Mouse (Mus musculus): Measurements from ENCODE around the gene Bin2. TPM values are rescaled to one million over a fixed set of nuclear protein-coding genes. Genes with fewer than 3 reads are reported as not detected.

Gene Bin2
- total RNA-seq, 1 experiment from 2014 or later = 142 TPM

- no peak for ATAC-seq (replicated peaks; ENCODE audit: low read depth, poor library complexity, severe bottlenecking)
Measured at GRCm38 (mm10) chr15:100684450-100684849, 15.1 kb upstream of the Bin2 start.

- peak; percentile 60 for ATAC-seq (replicated peaks; ENCODE audit: low read depth, poor library complexity, severe bottlenecking)
Measured at GRCm38 (mm10) chr15:100683041-100683440, 13.7 kb upstream of the Bin2 start.

GRCm38 (mm10) chr15:100681770-100682169 is 12.4 kb upstream of the Bin2 start:
- ATAC-seq (replicated peaks; ENCODE audit: low read depth, poor library complexity, severe bottlenecking) = no peak

- ATAC-seq (replicated peaks; ENCODE audit: low read depth, poor library complexity, severe bottlenecking) = no peak
Measured at GRCm38 (mm10) chr15:100680381-100680780, 11.0 kb upstream of the Bin2 start.

DNA sequence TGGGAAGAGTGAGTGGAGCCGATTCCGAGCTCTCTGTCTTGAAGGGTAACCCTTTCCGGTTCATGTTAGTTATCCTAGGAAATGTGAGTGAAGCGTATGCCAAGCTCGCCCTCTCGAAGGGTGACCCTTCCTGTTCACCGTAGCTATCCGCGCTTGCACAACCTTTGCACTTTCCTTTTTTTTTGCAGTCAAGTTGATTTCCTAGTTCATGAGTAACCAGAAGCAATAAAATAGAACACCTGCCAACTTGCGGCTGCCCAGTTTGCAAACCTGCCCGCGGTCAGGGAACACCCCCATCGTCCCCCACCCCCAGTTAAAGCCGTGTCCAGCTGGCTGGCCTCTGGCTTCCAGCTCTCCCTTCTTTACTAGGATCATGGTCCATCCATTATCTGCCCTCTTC is 9.7 kb upstream of the Bin2 start:
- no peak for ATAC-seq (replicated peaks; ENCODE audit: low read depth, poor library complexity, severe bottlenecking)

DNA sequence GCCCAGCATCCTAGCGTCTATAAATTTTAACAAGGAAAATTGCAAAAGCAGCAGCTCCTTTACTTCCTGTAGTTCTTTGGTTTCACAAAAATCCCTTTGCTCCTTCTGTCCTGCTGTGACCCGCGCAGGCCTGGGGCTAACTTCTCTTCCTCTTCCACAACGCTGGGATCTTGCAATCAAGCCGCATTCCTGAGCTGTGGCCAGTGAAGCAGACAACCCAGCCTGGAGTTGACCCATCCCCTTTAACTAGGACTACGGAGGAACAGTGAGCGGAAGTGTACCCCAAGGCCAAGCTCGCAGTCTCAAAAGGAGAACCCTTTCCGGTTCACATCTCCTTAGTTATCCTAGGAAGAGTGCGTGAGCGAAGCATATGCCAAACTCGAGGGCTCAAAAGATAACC is 9.2 kb upstream of the Bin2 start:
- no peak for ATAC-seq (replicated peaks; ENCODE audit: low read depth, poor library complexity, severe bottlenecking)

DNA sequence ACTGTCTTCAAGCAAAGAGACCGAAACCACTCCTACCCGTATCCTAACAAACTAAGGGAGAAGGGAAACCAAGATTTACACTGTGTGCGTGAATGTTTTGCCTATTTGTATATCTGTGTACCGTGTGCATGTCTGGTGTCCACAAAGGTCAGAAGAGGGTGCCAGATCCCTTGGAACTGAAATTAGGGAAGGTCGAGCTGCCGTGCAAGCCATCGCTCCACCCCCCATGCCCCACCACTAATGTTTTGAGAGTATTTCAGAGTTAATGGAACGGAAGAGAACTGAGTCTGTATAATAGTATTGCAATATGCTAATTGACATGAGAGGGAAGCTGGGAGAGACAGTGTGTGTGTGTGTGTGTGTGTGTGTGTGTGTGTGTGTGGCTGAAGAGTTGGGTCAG is 8.3 kb upstream of the Bin2 start:
- ATAC-seq (replicated peaks; ENCODE audit: low read depth, poor library complexity, severe bottlenecking) = no peak

GRCm38 (mm10) chr15:100676521-100676920 is 7.2 kb upstream of the Bin2 start:
- no peak for ATAC-seq (replicated peaks; ENCODE audit: low read depth, poor library complexity, severe bottlenecking)

DNA sequence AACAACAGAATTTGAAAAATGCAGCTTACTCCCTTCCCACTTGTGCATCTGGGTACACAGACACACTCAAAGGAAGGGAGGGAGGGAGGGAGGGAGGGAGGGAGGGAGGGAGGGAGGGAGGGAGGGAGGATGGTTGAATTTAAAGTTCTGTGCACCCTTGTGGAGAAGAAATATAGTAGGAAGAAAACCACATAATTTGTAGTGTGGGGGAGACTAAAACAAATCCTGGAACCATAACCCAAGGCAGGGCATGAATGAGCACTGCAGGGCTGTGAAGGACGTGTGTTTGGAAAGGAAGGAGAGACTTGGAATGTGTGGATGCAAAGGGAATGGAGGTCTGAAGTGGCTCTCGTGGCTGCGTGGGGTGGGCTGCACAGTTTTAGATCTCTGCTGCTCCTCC is 6.1 kb upstream of the Bin2 start:
- ATAC-seq (replicated peaks; ENCODE audit: low read depth, poor library complexity, severe bottlenecking) = no peak

- no peak for ATAC-seq (replicated peaks; ENCODE audit: low read depth, poor library complexity, severe bottlenecking)
Measured at GRCm38 (mm10) chr15:100674566-100674965, 5.2 kb upstream of the Bin2 start.

GRCm38 (mm10) chr15:100673585-100674391 is 4.4 kb upstream of the Bin2 start:
- ATAC-seq (replicated peaks; ENCODE audit: low read depth, poor library complexity, severe bottlenecking) = peak; percentile 73

DNA sequence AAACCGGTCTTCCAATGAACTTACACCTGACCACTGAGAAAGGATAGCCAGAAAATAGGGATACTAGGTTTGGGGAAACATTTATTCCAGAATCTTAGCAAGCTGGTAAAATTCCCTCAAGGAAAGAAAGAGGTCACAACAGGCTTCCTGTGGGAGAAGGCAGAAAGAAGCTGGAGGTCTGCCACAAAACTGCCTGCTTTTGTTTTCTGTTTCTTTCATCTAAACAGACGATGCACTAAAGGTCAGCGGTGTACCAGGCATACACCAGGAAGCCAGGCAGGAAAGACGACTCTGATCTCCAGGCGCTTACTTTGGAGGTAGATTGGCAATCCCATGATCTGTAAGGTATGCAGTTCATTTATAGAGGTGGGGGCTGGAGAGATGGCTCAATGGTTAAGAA is 1.5 kb upstream of the Bin2 start:
- ATAC-seq (replicated peaks; ENCODE audit: low read depth, poor library complexity, severe bottlenecking) = no peak

- ATAC-seq (replicated peaks; ENCODE audit: low read depth, poor library complexity, severe bottlenecking) = no peak
Measured at GRCm38 (mm10) chr15:100670004-100670403, 651 bp upstream of the Bin2 start.

GRCm38 (mm10) chr15:100667871-100668545 is 1.3 kb downstream of the Bin2 start:
- ATAC-seq (replicated peaks; ENCODE audit: low read depth, poor library complexity, severe bottlenecking) = no peak

- ATAC-seq (replicated peaks; ENCODE audit: low read depth, poor library complexity, severe bottlenecking) = no peak
Measured at GRCm38 (mm10) chr15:100667420-100667819, 1.9 kb downstream of the Bin2 start.

GRCm38 (mm10) chr15:100666851-100667250 is 2.5 kb downstream of the Bin2 start:
- no peak for ATAC-seq (replicated peaks; ENCODE audit: low read depth, poor library complexity, severe bottlenecking)

GRCm38 (mm10) chr15:100666219-100666696 is 3.1 kb downstream of the Bin2 start:
- peak; percentile 76 for ATAC-seq (replicated peaks; ENCODE audit: low read depth, poor library complexity, severe bottlenecking)

DNA sequence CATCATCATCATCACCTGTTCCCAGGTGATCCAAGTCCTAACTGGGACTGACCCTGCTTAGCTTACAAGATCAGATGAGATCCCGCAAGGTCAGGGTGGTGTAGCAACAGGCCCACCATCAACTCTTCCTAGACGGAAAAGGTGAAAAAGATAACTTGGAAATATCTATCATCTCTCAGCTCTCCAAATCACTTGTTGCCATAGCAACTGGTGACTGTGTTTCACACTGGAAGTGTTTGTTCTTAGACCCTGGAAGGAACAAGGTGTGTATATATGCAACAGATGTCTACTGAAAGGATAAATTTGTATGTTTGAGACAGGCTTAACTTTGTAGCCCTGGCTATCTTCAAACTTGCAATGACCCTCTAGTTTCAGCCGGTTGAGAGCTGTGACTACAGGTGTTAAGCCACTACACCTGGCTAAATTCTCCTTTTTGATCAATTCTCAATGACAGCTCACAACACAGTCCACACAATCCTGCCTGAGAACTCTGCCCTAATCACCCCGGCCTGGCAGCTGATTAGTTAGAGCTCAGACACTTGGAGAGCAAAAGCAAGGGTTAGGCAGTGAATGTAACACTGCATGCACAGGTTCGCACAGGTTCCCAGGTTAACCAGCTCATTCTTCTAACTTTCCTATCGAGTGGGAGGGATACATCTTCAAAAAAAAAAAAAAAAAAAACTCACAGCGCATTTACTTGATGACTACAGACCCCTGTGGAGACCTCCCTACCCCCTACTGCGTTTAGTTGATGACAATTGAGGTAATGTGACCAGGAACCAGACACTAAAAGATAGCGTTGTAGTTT is 3.7 kb downstream of the Bin2 start:
- ATAC-seq (replicated peaks; ENCODE audit: low read depth, poor library complexity, severe bottlenecking) = no peak

DNA sequence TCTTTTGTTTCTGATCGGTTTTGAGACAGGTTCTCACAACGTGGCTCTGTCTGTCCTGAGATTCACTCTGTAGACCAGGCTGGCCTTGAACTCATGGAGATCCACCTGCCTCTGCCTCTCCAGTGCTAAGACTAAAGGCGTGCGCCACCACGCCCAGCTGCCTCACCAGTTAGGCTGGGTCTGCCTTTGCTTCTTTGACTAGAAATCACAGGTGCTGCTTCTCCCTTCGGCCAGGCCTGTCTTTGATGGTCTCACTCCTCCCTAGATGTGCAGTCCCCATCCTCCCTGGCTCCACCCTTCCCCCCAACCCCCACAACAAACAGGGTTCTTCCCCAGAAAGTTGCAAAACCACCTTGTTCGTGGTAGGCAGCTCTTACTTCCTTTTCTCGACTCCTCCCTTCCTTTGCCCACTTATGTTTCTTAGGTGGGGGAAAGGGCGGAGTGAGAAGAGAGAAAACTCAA is 4.5 kb downstream of the Bin2 start:
- peak; percentile 37 for ATAC-seq (replicated peaks; ENCODE audit: low read depth, poor library complexity, severe bottlenecking)

DNA sequence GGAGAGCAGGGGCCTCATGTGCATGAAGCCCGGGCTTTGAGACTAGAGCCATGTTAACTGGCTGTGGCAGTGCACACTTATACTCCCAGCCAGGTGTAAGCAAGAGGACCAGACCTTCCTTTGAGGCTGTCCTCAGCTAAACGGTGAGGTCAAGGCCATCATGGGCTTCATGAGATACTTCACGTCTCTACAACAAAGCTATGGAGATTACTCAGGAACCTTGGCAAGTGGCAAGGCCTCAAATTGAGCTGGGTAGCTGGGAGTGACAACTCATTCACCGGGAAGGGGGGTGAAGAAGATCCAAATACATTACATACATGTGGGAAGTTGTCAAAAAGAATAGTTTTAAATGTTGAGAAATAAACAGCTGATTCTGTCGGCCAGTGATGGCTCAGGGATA is 8.5 kb downstream of the Bin2 start:
- no peak for ATAC-seq (replicated peaks; ENCODE audit: low read depth, poor library complexity, severe bottlenecking)

DNA sequence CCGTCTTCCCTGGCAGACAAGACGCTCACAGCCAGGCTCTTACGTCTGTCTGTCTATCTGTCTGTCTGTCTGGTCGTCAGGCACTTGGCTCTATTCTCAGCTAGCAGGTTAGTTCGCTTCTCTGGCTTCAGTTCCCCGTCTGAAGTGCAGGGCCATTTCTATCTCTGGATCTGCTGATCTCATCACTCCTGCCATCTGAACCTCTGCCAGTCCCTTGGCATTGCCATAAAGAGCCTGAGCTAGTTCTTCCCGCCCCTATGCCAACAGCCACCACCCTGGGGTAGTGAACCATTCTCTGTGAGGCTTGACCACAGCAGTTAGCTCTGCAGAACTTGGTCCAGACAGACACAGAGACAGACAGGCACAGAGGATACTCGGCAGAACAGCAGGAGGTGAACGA is 9.0 kb downstream of the Bin2 start:
- no peak for ATAC-seq (replicated peaks; ENCODE audit: low read depth, poor library complexity, severe bottlenecking)

Measured in common myeloid progenitor, adult 5-6 weeks (primary cell).